Mouse (Mus musculus): ENCODE measurements around the gene Twist2. TPM values are rescaled to one million over a fixed set of nuclear protein-coding genes. Genes with fewer than 3 reads are reported as not detected.
A peak's percentile ranks its signal among the peaks of the same experiment; 100 is the strongest.

Twist2 gene
- total RNA-seq (2021): 1 to 10 TPM; 1.0 to 1.7 TPM

GRCm38 (mm10) chr1:91800967-91801843, at the start of gene Twist2:
Twist2 (plus strand) TSS chr1:91801461.
- DNase-seq: peak in 1 of 2 experiments; percentile 20

- DNase-seq: peak in 1 of 2 experiments; percentile 14
Observed at GRCm38 (mm10) chr1:91752931-91753330, 48.3 kb upstream of the Twist2 start.

- DNase-seq: peak; percentile 63 to 71
Observed at GRCm38 (mm10) chr1:91755102-91755501, 46.2 kb upstream of the Twist2 start.

- DNase-seq: no peak
Observed at GRCm38 (mm10) chr1:91757292-91757691, 44.0 kb upstream of the Twist2 start.

- no peak for DNase-seq
Observed at GRCm38 (mm10) chr1:91758143-91758542, 43.1 kb upstream of the Twist2 start.

GRCm38 (mm10) chr1:91758600-91759515, 42.4 kb upstream of the Twist2 start:
- no peak for DNase-seq

GRCm38 (mm10) chr1:91760140-91760986, 40.9 kb upstream of the Twist2 start:
- DNase-seq: peak in 1 of 2 experiments; percentile 14

- DNase-seq: no peak
Observed at GRCm38 (mm10) chr1:91762528-91763091, 38.7 kb upstream of the Twist2 start.

- no peak for DNase-seq
Observed at GRCm38 (mm10) chr1:91770221-91770624, 31.0 kb upstream of the Twist2 start.

GRCm38 (mm10) chr1:91770676-91771075, 30.6 kb upstream of the Twist2 start:
- no peak for DNase-seq

- DNase-seq: no peak
Observed at GRCm38 (mm10) chr1:91776928-91777327, 24.3 kb upstream of the Twist2 start.

GRCm38 (mm10) chr1:91779819-91780218, 21.4 kb upstream of the Twist2 start:
- DNase-seq: no peak

- DNase-seq: no peak
Observed at GRCm38 (mm10) chr1:91781182-91781581, 20.1 kb upstream of the Twist2 start.

- no peak for DNase-seq
Observed at GRCm38 (mm10) chr1:91784162-91784561, 17.1 kb upstream of the Twist2 start.

- DNase-seq: no peak
Observed at GRCm38 (mm10) chr1:91799323-91799722, 1.9 kb upstream of the Twist2 start.

GRCm38 (mm10) chr1:91800348-91800747, 913 bp upstream of the Twist2 start:
- DNase-seq: no peak

- DNase-seq: peak in 1 of 2 experiments; percentile 6
Observed at GRCm38 (mm10) chr1:91801844-91802366, 644 bp downstream of the Twist2 start.

GRCm38 (mm10) chr1:91802406-91803121, 1.3 kb downstream of the Twist2 start:
- DNase-seq: no peak

GRCm38 (mm10) chr1:91803416-91803815, 2.2 kb downstream of the Twist2 start:
- DNase-seq: no peak

GRCm38 (mm10) chr1:91816067-91816466, 14.8 kb downstream of the Twist2 start:
- DNase-seq: no peak

- DNase-seq: no peak
Observed at GRCm38 (mm10) chr1:91816571-91816970, 15.3 kb downstream of the Twist2 start.

Data from layer of hippocampus, postnatal 36 days (tissue).